Mouse (Mus musculus): ENCODE measurements around the gene Ttc9b.

- TF ChIP-seq CTCF (IDR thresholded peaks at IDR 0.05) (peak; percentile 83), EP300 (IDR thresholded peaks at IDR 0.05) (no peak)
Measured at GRCm38 (mm10) chr7:27685681-27686080, 32.0 kb downstream of the Ttc9b start.

Data from lung, postnatal 0 days (tissue).